Mouse (Mus musculus) cortical plate, adult 2 months (tissue): ENCODE measurements around the gene Gnb5.

Experiments
- CTCF ChIP-seq: fragments of 200-500 bp; IDR thresholded peaks from 2 replicates; pipeline ENCODE4 v1.5.1; 2011; ENCODE audit warnings: mild to moderate bottlenecking, control low read depth, low read length; ENCODE audit not compliant: insufficient read depth; ENCODE audit errors: extremely low read depth
- POLR2A ChIP-seq: fragments of 200-500 bp; IDR thresholded peaks from 2 replicates; pipeline ENCODE4 v1.6.1; 2011; ENCODE audit warnings: mild to moderate bottlenecking, low read length, control low read depth; ENCODE audit not compliant: insufficient read depth; ENCODE audit errors: extremely low read depth

GRCm38 (mm10) chr9:75382825-75383224 lies 76.7 kb downstream of the Gnb5 start:
- TF ChIP-seq CTCF (no peak), POLR2A (no peak)
